Mouse (Mus musculus) MEL (cell line): ENCODE results near the gene Trpm3.

ENCODE experiments used
- CTCF ChIP-seq, 3 experiments: IDR thresholded peaks in 2 of 3; conservative IDR thresholded peaks in 1 of 3; 2 replicates each; pipeline ENCODE4 v1.5.1; 2011 to 2012; ENCODE audit warnings: low read length in 3 of 3, low read depth in 2 of 3, mild to moderate bottlenecking in 2 of 3, improper control_type of control experiment in 1 of 3, inconsistent platforms in 1 of 3, mixed read lengths in 1 of 3, moderate library complexity in 1 of 3; ENCODE audit not compliant: control insufficient read depth in 1 of 3, insufficient read depth in 1 of 3, poor library complexity in 1 of 3, severe bottlenecking in 1 of 3
- EP300 ChIP-seq, 2 experiments: IDR thresholded peaks; 2 replicates each; pipeline ENCODE4 v1.6.1; 2011; ENCODE audit warnings: improper control_type of control experiment in 2 of 2, low read length in 2 of 2, low read depth in 1 of 2, mild to moderate bottlenecking in 1 of 2
- ETS1 ChIP-seq: IDR thresholded peaks from 2 replicates; pipeline ENCODE4 v1.6.1; 2012; ENCODE audit warnings: low read depth, mild to moderate bottlenecking, inconsistent platforms, low read length, improper control_type of control experiment, moderate library complexity
- JUND ChIP-seq: IDR thresholded peaks from 2 replicates; pipeline ENCODE4 v1.6.1; 2011; ENCODE audit warnings: low read depth, mild to moderate bottlenecking, improper control_type of control experiment, low read length
- MEF2A ChIP-seq: IDR thresholded peaks from 2 replicates; pipeline ENCODE4 v1.6.1; 2014; ENCODE audit warnings: low read depth, mild to moderate bottlenecking, inconsistent platforms, low read length, improper control_type of control experiment; ENCODE audit not compliant: poor library complexity, insufficient replicate concordance, severe bottlenecking; ENCODE audit errors: extremely low read depth
- NRF1 ChIP-seq: IDR thresholded peaks from 2 replicates; pipeline ENCODE4 v1.6.1; 2014; ENCODE audit warnings: low read depth, mild to moderate bottlenecking, inconsistent platforms, low read length, improper control_type of control experiment, moderate library complexity; ENCODE audit not compliant: poor library complexity, insufficient read depth, severe bottlenecking
- POLR2A ChIP-seq, 2 experiments: IDR thresholded peaks; 2 replicates each; pipeline ENCODE4 v1.6.1; 2011 to 2012; ENCODE audit warnings: low read length in 2 of 2, mild to moderate bottlenecking in 2 of 2, control low read depth in 1 of 2, improper control_type of control experiment in 1 of 2, low read depth in 1 of 2, moderate library complexity in 1 of 2; ENCODE audit not compliant: control insufficient read depth in 1 of 2, insufficient read depth in 1 of 2, poor library complexity in 1 of 2
- RAD21 ChIP-seq: IDR thresholded peaks from 2 replicates; pipeline ENCODE4 v1.6.1; 2011; ENCODE audit warnings: mild to moderate bottlenecking, low read depth, low read length, improper control_type of control experiment
- RCOR1 ChIP-seq: IDR thresholded peaks from 2 replicates; pipeline ENCODE4 v1.6.1; 2012; ENCODE audit warnings: low read depth, mild to moderate bottlenecking, inconsistent platforms, low read length, improper control_type of control experiment
- TAL1 ChIP-seq: IDR thresholded peaks from 2 replicates; pipeline ENCODE4 v1.6.1; 2012; ENCODE audit warnings: mild to moderate bottlenecking, inconsistent platforms, low read length, moderate library complexity, mixed read lengths
- TBP ChIP-seq: IDR thresholded peaks from 2 replicates; pipeline ENCODE4 v1.8.0; 2011; ENCODE audit warnings: low read depth, low read length, improper control_type of control experiment
- UBTF ChIP-seq: IDR thresholded peaks from 2 replicates; pipeline ENCODE4 v1.6.1; 2012; ENCODE audit warnings: low read depth, mild to moderate bottlenecking, inconsistent platforms, low read length, improper control_type of control experiment, moderate library complexity, borderline replicate concordance; ENCODE audit not compliant: insufficient read depth
- USF1 ChIP-seq: IDR thresholded peaks from 2 replicates; pipeline ENCODE4 v1.6.1; 2014; ENCODE audit warnings: low read depth, mild to moderate bottlenecking, inconsistent platforms, low read length, improper control_type of control experiment, moderate library complexity
- ZC3H11A ChIP-seq: IDR thresholded peaks from 2 replicates; pipeline ENCODE4 v1.6.1; 2012; ENCODE audit warnings: low read depth, mild to moderate bottlenecking, inconsistent platforms, low read length, improper control_type of control experiment

DNA sequence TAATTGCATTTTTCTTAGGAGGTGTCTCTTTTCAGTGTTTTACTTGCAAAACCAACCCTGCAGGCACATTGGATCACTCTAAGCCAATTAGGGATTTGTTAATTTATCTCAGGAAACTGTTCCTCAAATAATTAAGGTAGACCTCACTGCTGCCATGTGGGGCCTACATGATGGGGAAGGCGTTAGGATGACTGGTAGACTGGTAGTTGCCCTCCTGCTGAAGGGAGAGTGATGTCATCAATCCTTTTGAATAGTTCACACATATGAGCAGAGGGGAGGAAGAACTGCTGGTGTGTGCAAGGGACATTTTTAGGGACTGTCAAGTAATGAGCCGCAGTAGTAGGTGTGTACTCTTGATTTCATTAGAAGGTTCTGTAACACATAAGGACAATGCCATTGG is 472.8 kb downstream of the Trpm3 start:
- TF ChIP-seq POLR2A (IDR thresholded peaks at IDR 0.05; ENCODE audit: control insufficient read depth in 1 of 2, insufficient read depth in 1 of 2, low read depth in 1 of 2, low read length in 2 of 2, poor library complexity in 1 of 2) (no peak), MEF2A (no peak), ZC3H11A (no peak), CTCF (IDR thresholded peaks at IDR 0.05 in 2 of 3, conservative IDR thresholded peaks at IDR 0.05 in 1 of 3; ENCODE audit: control insufficient read depth in 1 of 3, insufficient read depth in 1 of 3, low read depth in 2 of 3, low read length in 3 of 3, poor library complexity in 1 of 3, severe bottlenecking in 1 of 3) (no peak), TAL1 (no peak), RCOR1 (no peak), NRF1 (no peak), USF1 (no peak), EP300 (IDR thresholded peaks at IDR 0.05; ENCODE audit: low read depth in 1 of 2, low read length in 2 of 2) (no peak), TBP (no peak), RAD21 (no peak), ETS1 (no peak), JUND (no peak), UBTF (no peak)
